Mouse (Mus musculus) Patski (cell line): ENCODE results near the gene Ubac2. TPM values are rescaled to one million over a fixed set of nuclear protein-coding genes. Genes with fewer than 3 reads are reported as not detected.

Experiments
- ATAC-seq: fragments of 100-300 bp; one replicate; pipeline ENCODE4 v1.8.0; 2021
- CTCF ChIA-PET: fragments of 350-600 bp; sonication (Branson Sonifier 250); formaldehyde crosslinking; loops from one replicate; lab custom pipeline; 2022; ENCODE audit warnings: inconsistent platforms; lab: Charles Lee
- POLR2A ChIA-PET: fragments of 350-600 bp; sonication (Branson Sonifier 250); formaldehyde crosslinking; loops from one replicate; lab custom pipeline; 2022; ENCODE audit warnings: antibody characterized with exemption, inconsistent platforms; lab: Charles Lee
- DNase-seq: peaks from one replicate; pipeline ENCODE4 v3.0.0-alpha.2; 2011; ENCODE audit warnings: low read depth, low spot score
- H3K27me3 ChIP-seq: fragments of 371-371 bp; one replicate; pipeline ENCODE4 v1.5.1; 2021
- CTCF ChIP-seq: fragments of 100-300 bp; IDR thresholded peaks from one replicate; pipeline ENCODE4 v1.5.1; 2021
- in situ Hi-C: fragments of 300-500 bp; cut with MboI; formaldehyde crosslinking; loops from 3 replicates; pipeline ENCODE4 v1.11.1; 2018; ENCODE audit warnings: low pct_unique_long_range_greater_than_20kb, mixed read lengths
- polyA plus RNA-seq: library from polyadenylated mRNA; unstranded; gene quantifications from one replicate; pipeline ENCODE4 v1.2.3, GENCODE M21; 2021

Ubac2 gene
- polyA plus RNA-seq, 1 experiment from 2014 or later, result 46.7 TPM

DNA sequence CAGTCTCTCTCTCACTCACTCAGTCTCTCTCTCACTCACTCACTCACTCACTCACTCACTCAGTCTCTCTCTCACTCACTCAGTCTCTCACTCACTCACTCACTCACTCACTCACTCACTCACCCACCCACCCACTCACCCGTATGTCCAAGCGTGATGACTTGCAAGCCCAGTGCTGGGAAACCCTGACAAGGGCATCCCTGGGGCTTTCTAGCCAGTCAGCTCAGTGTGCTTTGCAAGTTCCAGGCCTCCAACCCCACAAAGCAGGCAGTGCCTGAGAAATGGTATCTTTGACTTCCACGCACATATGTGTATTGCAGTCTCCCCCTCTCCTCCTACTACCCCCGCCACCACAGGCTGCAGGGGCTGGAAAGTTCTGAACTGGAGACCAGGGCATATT lies 43.6 kb downstream of the Ubac2 start:
- ChIA-PET CTCF (interaction anchor here (1.1 kb wide), 1 partner anchor 140 kb away, joined by 4 read pairs; no protein-coding TSS in a partner anchor), POLR2A (no interaction called here)
- ATAC-seq (no peak), DNase-seq (no peak)
- TF ChIP-seq CTCF, result no peak
- no peaks in the 10 kb centered on the region for H3K27me3 ChIP-seq
- in situ Hi-C loops, result no loop called here

DNA sequence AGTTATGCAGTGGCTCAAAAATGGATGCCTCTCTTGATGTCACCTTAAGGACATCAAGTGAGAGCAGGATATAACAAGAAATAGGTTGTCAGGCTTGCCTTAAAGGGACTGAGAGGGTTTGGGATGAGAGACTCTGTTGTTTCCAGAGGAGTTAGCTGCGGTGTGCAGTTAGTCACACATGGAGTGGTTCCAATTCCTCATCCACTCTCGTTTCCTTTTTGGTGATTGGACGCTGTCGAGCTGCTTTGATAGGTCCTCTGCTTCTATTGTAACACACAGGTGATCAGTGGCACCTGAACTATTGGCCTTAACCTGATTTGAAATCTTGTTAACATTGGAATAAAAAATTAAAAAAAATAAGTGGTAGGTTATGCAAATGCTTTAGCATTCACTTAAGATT lies 44.3 kb downstream of the Ubac2 start:
- no peak for TF ChIP-seq CTCF
- no peaks in the 10 kb centered on the region for H3K27me3 ChIP-seq
- POLR2A ChIA-PET, result no interaction called here
- in situ Hi-C loops, result no loop called here
- DNase-seq (no peak), ATAC-seq (no peak)
- CTCF ChIA-PET, result interaction anchor here (1.1 kb wide), 1 partner anchor 139 kb away, joined by 4 read pairs; no protein-coding TSS in a partner anchor

DNA sequence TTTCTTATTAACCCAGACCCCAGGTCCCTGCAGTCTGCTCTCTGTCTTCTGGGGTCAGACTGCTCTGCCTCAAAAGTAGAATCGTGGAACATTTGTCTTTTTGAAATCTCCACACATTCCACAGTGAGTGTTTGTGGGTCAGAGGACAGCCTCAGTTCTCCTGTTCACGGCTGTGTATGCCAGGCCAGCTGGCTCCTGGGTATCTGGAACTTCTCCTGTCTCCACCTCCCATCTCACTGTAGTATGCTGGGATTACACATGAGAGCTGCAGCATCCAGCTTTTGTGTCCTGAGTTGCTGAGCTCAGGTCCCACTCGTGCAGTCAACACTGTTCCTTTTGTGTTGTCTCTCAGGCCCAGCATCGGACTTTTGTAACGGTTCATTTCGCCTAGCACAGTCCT lies 46.5 kb downstream of the Ubac2 start:
- no peak for DNase-seq
- ChIA-PET POLR2A (no interaction called here), CTCF (no interaction called here)
- H3K27me3 ChIP-seq, result no peaks in the 10 kb centered on the region
- ATAC-seq, result no peak
- TF ChIP-seq CTCF, result no peak
- in situ Hi-C loops, result no loop called here

- ATAC-seq (no peak), DNase-seq (no peak)
- no peaks in the 10 kb centered on the region for H3K27me3 ChIP-seq
- in situ Hi-C loops, result no loop called here
- no peak for TF ChIP-seq CTCF
- CTCF ChIA-PET, result interaction anchor here (5.1 kb wide), 1 partner anchor 135 kb away, joined by 51 read pairs; no protein-coding TSS in a partner anchor
- POLR2A ChIA-PET, result no interaction called here
These were observed 48.5 kb downstream of the Ubac2 start for GRCm38 (mm10) chr14:121926901-121927300.

GRCm38 (mm10) chr14:121927451-121927850 lies 49.0 kb downstream of the Ubac2 start:
- DNase-seq (no peak), ATAC-seq (no peak)
- CTCF ChIA-PET, result interaction anchor here (1.5 to 5.1 kb wide), 2 partner anchors 15 to 134 kb away, joined by 5 to 51 read pairs; no protein-coding TSS in a partner anchor
- TF ChIP-seq CTCF, result no peak
- in situ Hi-C loops, result no loop called here
- no peaks in the 10 kb centered on the region for H3K27me3 ChIP-seq
- POLR2A ChIA-PET, result no interaction called here

DNA sequence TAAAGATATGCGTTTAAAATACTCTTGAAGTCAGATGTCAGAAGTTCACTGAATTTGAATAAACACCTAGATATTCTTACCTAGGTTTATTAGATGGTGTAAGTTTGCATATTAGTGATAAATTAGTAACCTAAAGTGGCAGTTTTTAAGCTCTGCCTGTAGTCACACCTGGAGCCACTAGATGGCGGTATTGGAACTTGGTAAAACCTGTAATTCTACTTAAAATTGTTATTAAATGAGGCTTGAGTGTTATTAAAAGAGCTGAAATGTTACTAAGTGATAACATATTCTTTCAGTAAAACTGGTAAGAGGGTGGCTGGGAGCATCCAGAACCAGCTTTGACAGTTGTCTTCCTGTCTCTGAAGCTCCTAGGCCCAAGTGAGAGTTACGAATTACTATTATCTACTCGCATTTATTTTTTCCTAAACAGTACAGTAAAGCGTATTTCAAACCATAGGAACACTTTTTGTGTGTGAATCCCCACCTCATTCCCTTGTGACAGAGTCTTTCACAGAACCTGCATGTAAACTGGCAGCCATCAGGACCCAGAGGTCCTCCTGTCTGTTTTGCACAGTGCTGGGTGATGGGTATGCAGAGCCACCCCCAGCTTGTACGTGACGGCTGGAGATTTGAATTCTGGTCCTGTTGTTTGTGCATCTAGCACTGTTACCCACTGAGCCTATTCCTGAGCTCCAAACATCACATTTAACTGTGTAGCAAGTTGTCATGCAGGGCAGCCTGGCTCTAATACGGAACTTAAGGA lies 50.1 kb downstream of the Ubac2 start:
- ATAC-seq, result no peak
- POLR2A ChIA-PET, result interaction anchor here (0.6 to 0.7 kb wide), 2 partner anchors 132 to 816 kb away, joined by 3 to 4 read pairs; no protein-coding TSS in a partner anchor

DNA sequence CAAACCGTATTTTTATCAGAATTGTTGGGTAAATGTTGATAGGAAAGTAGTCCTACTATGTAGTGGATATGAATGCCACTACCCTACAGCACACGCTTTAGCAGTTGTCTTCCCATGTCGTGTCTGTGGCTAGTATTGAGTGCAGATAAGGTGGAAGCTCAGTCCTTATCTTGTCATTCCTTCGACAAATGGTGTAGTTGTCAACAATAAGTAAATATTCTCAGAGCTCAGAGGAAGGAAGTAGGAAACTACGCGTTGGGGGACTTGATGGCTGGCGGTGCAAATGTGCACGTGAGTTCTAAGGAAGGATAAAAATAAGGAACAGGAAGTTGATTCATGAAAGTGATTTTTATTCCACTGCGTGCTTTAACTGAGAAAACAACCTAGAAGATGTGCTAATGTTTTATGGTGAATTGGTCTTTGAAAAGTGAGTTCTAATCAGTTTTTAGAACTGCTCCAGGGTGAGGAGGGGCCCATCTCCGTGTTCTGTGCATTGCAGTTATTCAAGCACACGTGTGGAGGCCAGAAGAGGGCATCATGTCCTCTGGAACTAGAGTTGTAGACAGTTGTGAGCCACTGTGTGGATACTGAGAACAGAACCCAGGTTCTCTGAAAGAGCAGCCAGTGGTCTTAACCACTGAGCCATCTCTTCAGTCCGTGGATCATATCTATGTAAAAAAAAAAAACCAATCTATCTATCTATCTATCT lies 51.0 kb downstream of the Ubac2 start:
- POLR2A ChIA-PET, result no interaction called here
- no peak for ATAC-seq
- no peak for DNase-seq
- CTCF ChIA-PET, result interaction anchor here (0.9 to 5.1 kb wide), 7 partner anchors 11 to 201 kb away, joined by 4 to 51 read pairs (median 4); no protein-coding TSS in a partner anchor
- no peaks in the 10 kb centered on the region for H3K27me3 ChIP-seq
- no peak for TF ChIP-seq CTCF
- in situ Hi-C loops, result no loop called here

More for the DNA sequence above, 50.1 kb downstream of the Ubac2 start:
- H3K27me3 ChIP-seq, result no peaks in the 10 kb centered on the region
- in situ Hi-C loops, result no loop called here
- CTCF ChIA-PET, result interaction anchor here (0.7 to 5.1 kb wide), 13 partner anchors 11 to 262 kb away, joined by 3 to 51 read pairs (median 4); no protein-coding TSS in a partner anchor
- peak; percentile 9 for DNase-seq
- TF ChIP-seq CTCF, result peak; percentile 29

DNA sequence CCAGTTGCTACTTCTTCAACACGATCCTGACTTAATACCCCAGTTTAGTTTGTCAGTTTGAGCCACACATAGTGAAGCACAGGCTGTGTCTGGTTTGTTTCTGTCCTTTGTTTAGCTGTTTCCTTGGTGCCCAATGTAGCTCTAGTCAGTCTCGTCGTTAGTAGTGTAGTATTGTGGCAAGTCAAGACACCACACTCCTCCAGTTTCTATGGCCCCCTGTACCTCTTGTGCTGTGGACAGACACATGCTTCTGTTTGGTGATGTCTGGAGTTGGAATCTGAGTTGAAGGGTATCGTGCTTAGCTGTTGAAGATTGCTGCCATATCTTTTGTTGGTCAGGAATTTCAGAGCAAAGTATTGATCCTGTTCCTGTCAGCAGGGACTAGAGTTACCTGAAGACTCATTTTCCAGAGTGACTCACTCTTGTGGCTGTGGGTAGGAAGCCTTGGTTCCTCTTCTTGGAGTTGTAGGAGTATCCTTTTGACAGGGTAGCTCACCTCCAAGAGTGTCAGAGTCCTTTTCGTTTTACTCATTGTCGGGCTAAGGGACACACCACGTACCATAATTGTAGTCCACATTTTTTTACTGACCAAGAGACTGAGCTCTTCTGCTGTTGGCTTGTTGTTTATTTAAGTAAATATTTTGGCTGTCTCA lies 52.4 kb downstream of the Ubac2 start:
- in situ Hi-C loops, result loop anchor here (5.0 kb wide), 1 partner anchor 131 kb away; no protein-coding TSS in a partner anchor

GRCm38 (mm10) chr14:121931594-121931993 lies 53.2 kb downstream of the Ubac2 start:
- no peaks in the 10 kb centered on the region for H3K27me3 ChIP-seq
- no peak for TF ChIP-seq CTCF
- in situ Hi-C loops, result loop anchor here (5.0 kb wide), 1 partner anchor 131 kb away; no protein-coding TSS in a partner anchor
- ChIA-PET CTCF (interaction anchor here (0.7 to 1.3 kb wide), 5 partner anchors 9 to 199 kb away, joined by 3 to 6 read pairs (median 3); no protein-coding TSS in a partner anchor), POLR2A (no interaction called here)
- ATAC-seq, result no peak
- DNase-seq, result no peak

More for the DNA sequence above, 52.4 kb downstream of the Ubac2 start:
- POLR2A ChIA-PET, result no interaction called here
- ATAC-seq (no peak), DNase-seq (no peak)
- CTCF ChIA-PET, result interaction anchor here (1.0 to 1.8 kb wide), 4 partner anchors 10 to 200 kb away, joined by 3 to 6 read pairs (median 4); no protein-coding TSS in a partner anchor
- H3K27me3 ChIP-seq, result no peaks in the 10 kb centered on the region
- TF ChIP-seq CTCF, result no peak

- ChIA-PET POLR2A (no interaction called here), CTCF (interaction anchor here (1.3 kb wide), 1 partner anchor 129 kb away, joined by 6 read pairs; no protein-coding TSS in a partner anchor)
- TF ChIP-seq CTCF, result no peak
- no peak for DNase-seq
- in situ Hi-C loops, result loop anchor here (5.0 kb wide), 1 partner anchor 130 kb away; no protein-coding TSS in a partner anchor
- no peak for ATAC-seq
- no peaks in the 10 kb centered on the region for H3K27me3 ChIP-seq
These were observed 53.8 kb downstream of the Ubac2 start for GRCm38 (mm10) chr14:121932180-121932579.
